Mouse (Mus musculus) adrenal gland, postnatal 14 days (tissue): ENCODE results near the gene Gm960. TPM values are rescaled to one million over a fixed set of nuclear protein-coding genes. Genes with fewer than 3 reads are reported as not detected.
"Not testable (repeated sequence)": the region's sequence is repeated elsewhere in the genome, so short reads cannot be mapped to it uniquely, and the experiment has no call there.

Source experiments
- DNase-seq: peaks from one replicate; pipeline ENCODE4 v3.0.0; 2021; ENCODE audit warnings: mixed read lengths
- microRNA-seq, 2 experiments: library from miRNA; unstranded; fragments of <30 nt; microRNA quantifications; one replicate each; pipeline ENCODE4 v1.2.0; 2021
- total RNA-seq: library from RNA; stranded (reverse); gene quantifications from 2 replicates; pipeline ENCODE4 v1.2.3, GENCODE M21; 2021

Gene Gm960
- total RNA-seq, 1 experiment from 2014 or later: not detected

DNA sequence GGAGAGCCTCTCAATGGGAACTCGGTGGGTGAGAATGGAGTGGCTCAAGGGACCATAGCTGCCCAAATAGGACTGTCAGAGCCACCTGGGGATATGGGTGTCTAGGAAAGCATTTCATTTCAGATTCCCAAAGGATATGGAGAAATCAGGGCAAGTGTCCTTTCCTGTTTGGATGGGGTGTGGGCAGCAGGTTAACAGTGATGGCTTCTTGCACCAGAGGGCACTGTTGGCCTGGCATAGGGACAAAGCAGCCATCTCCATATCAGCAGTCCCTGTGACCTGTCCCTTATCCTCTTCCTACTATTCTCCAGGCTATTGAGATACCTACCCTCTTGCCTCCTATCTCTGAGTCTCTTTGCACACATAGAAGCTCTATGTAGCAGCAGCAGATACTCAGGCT, 109.4 kb downstream of the Gm960 start:
- peak; percentile 48 for DNase-seq

DNA sequence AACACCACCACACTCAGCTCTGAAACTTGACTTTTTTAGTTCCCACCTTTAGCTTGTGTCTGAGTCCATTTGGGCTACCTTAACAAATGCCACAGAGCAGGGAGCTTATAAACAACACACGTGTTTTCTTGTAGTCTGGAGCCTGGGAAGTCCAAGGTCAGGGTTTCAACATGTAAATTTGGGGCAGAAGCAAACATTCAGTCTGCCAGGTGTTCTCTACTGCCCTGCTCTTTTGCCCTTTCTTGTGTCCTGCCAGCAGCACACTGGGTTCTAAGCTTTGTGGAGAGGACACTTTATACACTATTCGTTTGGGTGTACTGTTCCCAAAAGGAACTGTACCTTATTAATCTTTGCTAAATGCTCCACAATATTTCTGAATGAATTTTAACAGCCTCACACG, 110.0 kb downstream of the Gm960 start:
- peak; percentile 22 for DNase-seq

GRCm38 (mm10) chr19:4587426-4587825, 111.0 kb downstream of the Gm960 start:
- DNase-seq: no peak

- DNase-seq: not testable (repeated sequence)
Measured at GRCm38 (mm10) chr19:4586783-4587182, 111.7 kb downstream of the Gm960 start.

GRCm38 (mm10) chr19:4583856-4584255, 114.6 kb downstream of the Gm960 start:
- no peak for DNase-seq

- DNase-seq: no peak
Measured at GRCm38 (mm10) chr19:4579296-4579695, 119.2 kb downstream of the Gm960 start.

- DNase-seq: peak; percentile 70
Measured at GRCm38 (mm10) chr19:4578799-4579198, 119.7 kb downstream of the Gm960 start.

Small RNA genes lying within 50 kb of the gene (microRNA-seq; reads per million reads assigned to microRNA genes)
- 0 to 1.9 reads per million in 2 experiments for gene Mir6986

Other genes starting within 250 kb of the Gm960 start
- gene Syt12, start 221.2 kb downstream of the Gm960 start, total RNA-seq: 35.0 and 41.1 TPM in 2 replicates
- 23.0 and 25.2 TPM in 2 replicates for gene 2010003K11Rik, start 200.1 kb downstream of the Gm960 start, total RNA-seq
- gene Pcx, start 188.2 kb downstream of the Gm960 start, total RNA-seq: 351 and 352 TPM in 2 replicates
- gene Lrfn4, start 83.0 kb downstream of the Gm960 start, total RNA-seq: 6.1 and 7.6 TPM in 2 replicates
- gene Rce1, start 73.0 kb downstream of the Gm960 start, total RNA-seq: 26.1 and 28.6 TPM in 2 replicates
- 3.3 and 5.9 TPM in 2 replicates for gene Sptbn2, start 12.5 kb upstream of the Gm960 start, total RNA-seq
- gene Rbm4b, start 57.8 kb upstream of the Gm960 start, total RNA-seq: 13.1 and 15.2 TPM in 2 replicates
- gene Rbm4, start 95.2 kb upstream of the Gm960 start, total RNA-seq: 57.2 and 60.3 TPM in 2 replicates
- 23.1 and 30.8 TPM in 2 replicates for gene Gm21992, start 112.9 kb upstream of the Gm960 start, total RNA-seq
- gene Rbm14, start 113.0 kb upstream of the Gm960 start, total RNA-seq: 43.5 and 45.4 TPM in 2 replicates
- 107 and 116 TPM in 2 replicates for gene Ccs, start 140.7 kb upstream of the Gm960 start, total RNA-seq
- gene Ccdc87, start 140.7 kb upstream of the Gm960 start, total RNA-seq: 0.19 TPM in 2 replicates
- gene Ctsf, start 156.5 kb upstream of the Gm960 start, total RNA-seq: 261 and 277 TPM in 2 replicates
- 0.67 and 1.4 TPM in 2 replicates for gene Actn3, start 179.2 kb upstream of the Gm960 start, total RNA-seq
- gene Zdhhc24, start 180.0 kb upstream of the Gm960 start, total RNA-seq: 15.1 and 17.2 TPM in 2 replicates
- 10.3 and 11.0 TPM in 2 replicates for gene Bbs1, start 208.0 kb upstream of the Gm960 start, total RNA-seq
- gene Dpp3, start 229.6 kb upstream of the Gm960 start, total RNA-seq: 69.2 and 87.7 TPM in 2 replicates
- 5.3 and 5.6 TPM in 2 replicates for gene Peli3, start 244.5 kb upstream of the Gm960 start, total RNA-seq